Mouse (Mus musculus) mesoderm, embryonic 11.5 days (tissue): ENCODE results near the gene Zfp607a.
"Not testable (repeated sequence)": the region's sequence is repeated elsewhere in the genome, so short reads cannot be mapped to it uniquely, and the experiment has no call there.

ENCODE experiments used
- DNase-seq: peaks from one replicate; pipeline ENCODE4 v3.0.0-alpha.2; 2012; ENCODE audit warnings: low read depth, low spot score

Zfp607a gene

GRCm38 (mm10) chr7:27857227-27857626 lies at the start of gene Zfp607a:
Gene Zfp607a, plus strand, starts transcription at chr7:27857527.
- DNase-seq = no peak

GRCm38 (mm10) chr7:27818526-27819110 lies 38.7 kb upstream of the Zfp607a start:
- no peak for DNase-seq

DNA sequence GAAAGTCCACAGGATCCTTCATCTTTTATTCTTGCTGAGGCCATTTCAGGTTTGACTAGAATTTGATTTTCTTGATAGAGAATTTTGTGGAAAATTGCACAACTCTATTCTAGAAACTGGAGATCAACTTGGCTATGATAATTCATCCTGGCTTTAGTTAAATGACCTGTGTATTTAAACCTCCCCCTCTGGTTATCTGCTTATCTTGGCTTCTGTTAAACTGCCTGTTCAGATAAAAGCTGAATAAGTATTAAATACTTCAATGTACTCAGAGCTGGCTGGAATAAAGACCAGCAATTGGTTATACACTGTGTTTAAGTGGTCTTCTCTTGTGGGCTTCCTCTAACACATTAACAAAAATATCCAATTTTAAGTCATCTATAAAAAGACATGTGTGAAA lies 34.7 kb upstream of the Zfp607a start:
- DNase-seq = no peak

- no peak for DNase-seq
Observed at GRCm38 (mm10) chr7:27834131-27834530, 23.2 kb upstream of the Zfp607a start.

DNA sequence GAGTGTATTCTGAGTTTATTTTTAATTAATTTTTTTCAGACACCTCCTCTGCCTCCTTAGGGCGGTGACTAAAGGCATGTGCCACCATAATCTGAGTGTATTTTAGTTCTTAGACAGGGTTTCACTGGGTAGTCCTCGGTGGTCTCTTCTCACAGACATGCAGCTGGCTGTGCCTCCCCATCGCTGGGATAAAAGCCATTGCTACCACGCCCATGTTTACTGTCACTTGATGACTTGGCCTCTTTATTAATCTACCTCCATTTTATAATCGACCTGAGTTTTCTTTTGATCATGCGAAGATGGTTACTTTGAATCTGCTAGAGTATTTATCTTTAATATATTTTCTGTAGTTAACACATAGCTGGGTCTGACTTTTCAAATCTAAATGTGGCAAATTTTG lies 19.4 kb upstream of the Zfp607a start:
- no peak for DNase-seq

DNA sequence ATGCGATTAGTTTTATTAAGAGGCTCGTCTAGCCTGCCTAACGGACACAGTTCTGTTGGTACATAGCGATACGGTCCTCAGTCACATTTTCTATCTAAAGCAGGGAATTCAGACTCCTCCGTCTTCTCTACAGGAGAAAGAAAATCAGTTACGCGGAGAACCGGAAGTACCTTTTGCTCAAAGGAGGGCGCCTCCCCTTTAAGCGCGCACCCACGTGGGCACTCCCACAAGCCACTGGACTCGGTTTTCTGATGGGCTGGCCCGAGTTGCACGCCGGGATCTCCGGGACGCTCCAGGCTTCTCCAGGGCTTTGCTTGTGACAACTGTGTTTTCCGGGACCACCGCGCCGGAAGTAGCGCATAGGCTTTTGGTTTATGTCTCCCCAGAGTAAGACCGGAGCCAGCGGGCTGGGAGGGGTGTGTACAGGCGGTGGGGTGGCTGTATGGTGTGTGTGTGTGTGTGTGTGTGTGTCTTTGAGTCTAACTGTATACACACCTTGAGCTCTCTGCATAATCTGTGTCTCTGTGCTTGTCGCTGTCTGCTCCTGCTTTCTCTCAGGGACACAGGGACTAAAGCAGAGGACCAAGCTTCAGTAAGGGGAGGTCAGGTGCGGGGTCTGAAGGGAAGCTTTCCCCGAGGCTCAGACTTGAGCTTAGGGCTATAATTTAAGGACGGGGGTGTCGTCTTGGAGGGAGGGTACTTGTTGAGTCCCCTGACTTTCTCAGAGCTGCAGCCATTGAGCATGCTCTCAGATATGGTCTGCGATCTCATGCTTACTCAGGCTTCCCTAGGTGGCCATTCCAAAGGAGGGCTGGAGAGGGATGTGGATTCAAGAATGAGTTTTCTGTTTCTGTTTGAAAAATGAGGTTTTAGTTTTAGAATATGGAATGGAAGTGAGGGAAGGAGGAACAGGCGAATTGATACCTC lies 18.7 kb upstream of the Zfp607a start, which contains the start of gene Zfp59:
Gene Zfp59 (plus strand): TSS at position 285 of the 927 bp plus-strand sequence.
- peak; percentile 90 for DNase-seq

DNA sequence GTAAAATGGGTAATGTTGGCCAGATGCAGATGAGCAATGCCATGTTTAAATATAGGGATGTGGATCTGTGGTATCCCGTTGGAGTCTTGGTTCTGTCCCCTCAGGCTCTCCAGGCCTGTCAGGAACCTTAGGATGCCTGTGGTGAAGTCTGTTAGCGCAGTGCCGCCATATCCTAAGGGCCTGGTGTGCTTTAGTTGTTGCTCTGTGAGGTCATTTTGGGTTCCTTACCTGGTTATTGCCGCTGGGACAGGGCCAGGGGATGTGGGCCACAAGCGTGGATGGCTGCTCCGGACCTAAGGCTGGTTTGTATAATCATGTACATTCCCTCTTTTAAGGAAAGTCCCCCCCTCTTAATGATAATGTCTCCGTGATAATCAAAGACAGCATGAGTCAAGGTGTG lies 17.7 kb upstream of the Zfp607a start:
- DNase-seq = no peak

GRCm38 (mm10) chr7:27840104-27840503 lies 17.2 kb upstream of the Zfp607a start:
- no peak for DNase-seq

GRCm38 (mm10) chr7:27859301-27860251 lies 2.2 kb downstream of the Zfp607a start:
- DNase-seq = no peak

DNA sequence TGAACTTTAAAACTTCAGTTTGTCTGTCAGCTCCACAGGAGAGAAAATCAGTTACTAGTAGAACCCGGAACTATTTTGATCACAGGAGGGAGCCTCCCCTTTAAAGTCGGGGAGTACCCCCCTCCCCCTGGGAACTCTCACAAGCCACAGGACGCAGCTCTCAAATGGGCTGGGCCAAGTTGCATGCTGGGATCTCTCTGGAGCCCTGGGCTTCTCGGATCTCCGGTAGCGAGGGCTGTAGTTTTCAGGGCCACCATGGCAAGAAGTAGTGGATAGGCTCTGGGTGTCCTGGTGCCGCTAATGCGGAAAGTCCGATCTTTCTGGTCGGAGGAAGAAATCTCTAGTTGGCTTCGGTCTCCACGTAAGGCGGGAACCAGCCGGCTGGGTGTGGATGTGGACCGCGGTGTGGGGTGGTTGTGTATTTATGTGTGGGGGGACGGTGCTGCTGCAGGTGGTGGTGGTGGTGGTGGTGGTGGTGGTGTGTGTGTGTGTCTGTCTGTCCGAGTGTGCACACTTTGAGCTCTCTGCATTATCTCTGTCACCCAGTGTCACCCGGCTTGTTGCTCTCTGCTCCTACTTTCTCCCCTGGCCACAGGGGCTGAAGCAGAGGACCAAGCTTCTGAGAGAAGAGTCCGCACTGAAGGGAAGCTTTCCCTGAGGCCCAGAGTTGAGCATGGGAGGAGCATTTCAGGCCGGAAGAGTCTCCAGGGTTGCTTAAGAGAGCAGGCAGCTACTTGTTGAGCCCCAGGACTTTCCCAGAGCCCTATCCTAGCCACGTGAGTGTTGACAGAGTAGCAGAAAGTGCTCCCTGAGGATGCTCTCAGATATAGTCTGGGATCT lies 3.3 kb downstream of the Zfp607a start:
- peak; percentile 66 for DNase-seq

- DNase-seq = not testable (repeated sequence)
Observed at GRCm38 (mm10) chr7:27862578-27862977, 5.3 kb downstream of the Zfp607a start.

- DNase-seq = no peak
Observed at GRCm38 (mm10) chr7:27881721-27882120, 24.4 kb downstream of the Zfp607a start.

DNA sequence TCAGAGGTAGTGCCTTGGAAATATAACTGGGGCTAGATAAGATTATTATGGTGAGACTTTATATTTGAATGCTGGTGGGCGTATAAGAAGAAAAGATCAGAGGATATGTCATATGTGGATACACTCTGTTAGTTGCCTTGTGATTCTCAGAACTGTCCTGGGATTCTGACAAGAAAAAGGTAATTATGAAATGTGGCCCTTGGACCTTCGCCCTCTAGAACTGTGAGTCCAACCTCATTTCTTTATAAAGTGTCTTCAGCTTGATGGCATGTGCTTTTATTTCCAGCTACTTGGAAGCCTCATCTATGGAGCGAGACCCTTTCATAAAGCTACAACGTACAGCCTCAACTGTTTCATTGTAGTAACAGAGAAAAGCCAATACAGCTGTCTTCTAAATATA lies 43.3 kb downstream of the Zfp607a start:
- DNase-seq = no peak

- DNase-seq = no peak
Observed at GRCm38 (mm10) chr7:27905061-27905848, 47.9 kb downstream of the Zfp607a start.

DNA sequence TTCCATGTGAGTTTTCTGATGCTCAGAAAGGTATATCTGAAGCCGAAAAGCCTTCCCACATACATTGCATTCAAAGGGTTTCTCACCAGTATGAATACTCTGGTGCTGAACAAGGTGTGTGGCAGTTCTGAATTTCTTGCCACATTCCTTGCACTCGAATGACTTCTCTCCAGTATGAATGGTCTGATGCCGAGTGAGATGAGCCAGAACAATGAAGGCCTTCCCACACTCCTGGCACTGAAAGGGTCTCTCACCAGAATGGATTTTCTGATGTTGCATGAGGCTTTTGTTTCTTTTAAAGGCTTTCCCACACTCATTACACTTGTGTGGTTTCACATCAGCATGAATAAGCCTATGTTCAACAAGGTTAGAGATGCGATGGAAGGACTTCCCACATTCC lies 53.6 kb downstream of the Zfp607a start:
- not testable (repeated sequence) for DNase-seq

GRCm38 (mm10) chr7:27927041-27927440 lies 69.7 kb downstream of the Zfp607a start:
- DNase-seq = not testable (repeated sequence)

- DNase-seq = peak; percentile 70
Observed at GRCm38 (mm10) chr7:27928818-27929695, 71.7 kb downstream of the Zfp607a start, which contains the start of gene Zfp974. Gene Zfp974, minus strand, starts transcription at chr7:27929460.
